Mouse (Mus musculus): ENCODE measurements around the gene Gpd1. TPM values are rescaled to one million over a fixed set of nuclear protein-coding genes. Genes with fewer than 3 reads are reported as not detected.
A peak's percentile ranks its signal among the peaks of the same experiment; 100 is the strongest.

Gene Gpd1
- 1.6 and 2.1 TPM in 2 replicates for polyA plus RNA-seq (2015; fragmentation: Nextera tagmentation; extraction: Ambion mirVana)

DNA sequence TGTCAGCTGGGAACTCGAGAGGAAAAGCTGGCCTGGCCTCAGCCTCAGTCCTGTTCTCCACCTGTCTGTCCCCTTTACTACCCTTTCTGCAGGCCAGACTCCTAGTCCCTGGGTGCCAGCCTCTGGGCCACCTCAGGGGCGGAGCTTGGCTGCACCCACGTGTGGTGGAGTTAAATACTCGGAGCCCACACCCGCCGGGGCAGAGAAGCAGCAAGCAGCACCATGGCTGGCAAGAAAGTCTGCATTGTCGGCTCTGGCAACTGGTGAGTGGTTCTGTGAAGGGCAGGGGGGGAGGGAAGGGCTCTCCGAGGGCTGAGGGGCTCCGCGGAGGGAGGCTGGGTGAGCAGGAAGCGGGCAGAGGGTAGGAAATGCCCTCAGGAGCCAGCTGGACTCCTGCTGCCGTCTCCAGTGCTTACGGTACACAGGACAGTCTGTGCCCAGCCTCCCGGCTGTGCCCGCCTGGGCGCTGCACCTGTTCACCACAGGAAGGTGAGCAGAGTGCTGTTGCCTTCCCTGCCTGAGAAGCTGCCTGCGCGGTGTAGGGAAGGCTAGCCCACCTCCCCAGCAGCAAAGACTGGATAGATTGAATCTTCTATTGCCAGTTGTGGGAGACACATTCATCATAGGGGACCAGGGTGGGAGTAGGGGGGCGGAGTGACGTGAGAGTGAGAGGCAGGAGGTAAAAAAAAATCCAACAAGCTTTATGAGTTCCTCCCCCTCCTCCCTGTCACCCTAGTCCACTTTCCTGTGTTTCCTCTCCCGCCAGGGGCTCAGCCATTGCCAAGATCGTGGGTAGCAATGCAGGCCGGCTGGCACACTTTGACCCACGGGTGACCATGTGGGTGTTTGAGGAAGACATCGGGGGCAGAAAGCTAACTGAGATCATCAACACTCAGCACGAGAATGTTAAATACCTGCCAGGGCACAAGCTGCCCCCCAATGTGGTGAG, at the start of gene Gpd1:
TSS of gene Gpd1 (plus strand) at position 130 of the 949 bp plus-strand sequence.
- 61% methylated on average over 26 of the region's 26 CpGs for WGBS
- H3K36me3 ChIP-seq: peaks cover 70% of the 10 kb centered on the region

DNA sequence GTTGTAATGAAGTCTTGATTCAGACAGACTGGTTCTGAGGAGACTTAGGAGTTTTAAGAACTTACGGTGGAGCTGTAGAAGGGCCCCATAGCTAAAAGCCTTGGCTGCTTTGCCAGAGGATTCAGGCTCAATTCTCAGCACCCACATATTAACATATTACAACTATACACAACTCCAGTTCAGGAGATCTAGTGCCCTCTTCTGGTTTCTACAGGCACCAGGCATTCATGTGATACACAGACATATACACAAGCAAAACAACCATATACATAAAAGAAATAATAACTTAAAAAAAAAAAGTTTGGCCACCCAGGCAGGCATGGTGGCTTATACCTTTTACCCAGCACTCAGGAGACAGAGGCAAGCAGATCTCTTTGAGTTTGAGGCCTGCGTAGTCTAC, 49.8 kb upstream of the Gpd1 start:
- WGBS: 100% methylated on average over 2 of the region's 2 CpGs
- Histone ChIP-seq H3K4me3 (no peak overlapping the region), H3K9me3 (no peaks in the 10 kb centered on the region), H3K36me3 (peaks cover 7% of the 10 kb centered on the region; the same call in 1 of the 2 replicates), H3K27me3 (0 out of 2 replicates have a peak, but pooled peaks cover 5% of the 10 kb centered on the region), H3K4me2 (no peak overlapping the region), H3K9ac (no peak overlapping the region), H3K4me1 (replicated peaks) (peaks cover 70% of the 10 kb centered on the region), H3K27ac (peak overlapping the region; percentile 95; the same call in 1 of the 2 replicates)
- ATAC-seq (ENCODE audit: low FRiP score): no peak

More for the DNA sequence above, at the start of gene Gpd1:
- Histone ChIP-seq H3K27me3 (no peaks in the 10 kb centered on the region), H3K27ac (peak within 1 kb of the TSS; percentile 83), H3K9me3 (no peaks in the 10 kb centered on the region), H3K4me2 (no peak within 1 kb of the TSS), H3K9ac (no peak within 1 kb of the TSS), H3K4me1 (replicated peaks) (peaks cover 49% of the 10 kb centered on the region), H3K4me3 (no peak within 1 kb of the TSS)
- ATAC-seq (ENCODE audit: low FRiP score): no peak

DNA sequence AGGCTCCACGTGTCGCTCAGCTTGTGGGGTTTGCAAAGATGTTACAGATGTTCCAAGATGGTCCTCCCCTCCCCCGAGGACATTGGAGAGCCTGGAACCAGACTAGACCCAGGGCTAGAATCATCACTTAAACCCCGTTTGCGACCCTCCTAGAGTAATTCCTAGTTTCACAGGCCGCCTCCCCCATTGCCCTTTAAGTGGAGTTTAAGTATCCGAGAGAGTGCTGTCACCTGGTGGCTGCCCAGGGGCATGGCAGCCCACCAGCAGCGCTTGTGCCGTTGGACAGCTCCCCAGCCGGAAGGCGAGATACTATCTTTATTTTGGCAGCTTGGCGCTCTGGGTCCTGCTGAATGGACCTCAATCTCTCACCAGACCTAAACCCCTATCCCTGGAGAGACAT, 48.4 kb upstream of the Gpd1 start:
- Histone ChIP-seq H3K9ac (peak overlapping the region; percentile 96; the same call in 1 of the 2 replicates), H3K9me3 (no peaks in the 10 kb centered on the region), H3K4me2 (peak overlapping the region; percentile 68), H3K27me3 (0 out of 2 replicates have a peak, but pooled peaks cover 5% of the 10 kb centered on the region), H3K4me1 (replicated peaks) (peaks cover 79% of the 10 kb centered on the region), H3K27ac (peak overlapping the region; percentile 96), H3K4me3 (peak overlapping the region; percentile 11; the same call in 1 of the 2 replicates), H3K36me3 (peaks cover 11% of the 10 kb centered on the region; the same call in 1 of the 2 replicates)
- WGBS: 3% methylated on average over 12 of the region's 12 CpGs
- no peak for ATAC-seq (ENCODE audit: low FRiP score)

DNA sequence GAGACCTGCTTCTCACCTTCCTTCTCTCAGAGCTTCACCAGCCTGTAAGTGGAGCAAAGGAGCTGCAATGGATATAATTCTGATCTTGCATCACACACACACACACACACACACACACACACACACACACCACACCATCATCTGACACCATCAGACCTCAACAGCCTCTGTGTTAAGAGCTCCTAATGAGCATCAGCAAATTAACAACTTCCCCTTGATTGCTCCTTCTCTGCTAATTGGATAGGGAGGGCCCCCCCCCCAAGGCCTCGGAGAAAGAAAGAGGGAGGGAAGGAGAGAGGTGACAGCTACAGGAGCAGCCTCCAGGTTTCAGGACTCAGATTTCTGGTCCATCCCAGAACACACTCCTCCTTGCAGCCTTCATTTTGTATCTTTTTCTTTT, 47.9 kb upstream of the Gpd1 start:
- peak overlapping the region; percentile 68 for H3K4me2 ChIP-seq
- 0% methylated on average over 1 of the region's 1 CpGs for WGBS
- H3K36me3 ChIP-seq: peaks cover 13% of the 10 kb centered on the region; the same call in 1 of the 2 replicates
- peak overlapping the region; percentile 96 for H3K27ac ChIP-seq
- no peak for ATAC-seq (ENCODE audit: low FRiP score)
- H3K27me3 ChIP-seq: 0 out of 2 replicates have a peak, but pooled peaks cover 5% of the 10 kb centered on the region
- peak overlapping the region; percentile 78 for H3K4me3 ChIP-seq
- H3K9ac ChIP-seq: peak overlapping the region; percentile 96
- H3K9me3 ChIP-seq: no peaks in the 10 kb centered on the region
- peaks cover 79% of the 10 kb centered on the region for H3K4me1 ChIP-seq (replicated peaks)

DNA sequence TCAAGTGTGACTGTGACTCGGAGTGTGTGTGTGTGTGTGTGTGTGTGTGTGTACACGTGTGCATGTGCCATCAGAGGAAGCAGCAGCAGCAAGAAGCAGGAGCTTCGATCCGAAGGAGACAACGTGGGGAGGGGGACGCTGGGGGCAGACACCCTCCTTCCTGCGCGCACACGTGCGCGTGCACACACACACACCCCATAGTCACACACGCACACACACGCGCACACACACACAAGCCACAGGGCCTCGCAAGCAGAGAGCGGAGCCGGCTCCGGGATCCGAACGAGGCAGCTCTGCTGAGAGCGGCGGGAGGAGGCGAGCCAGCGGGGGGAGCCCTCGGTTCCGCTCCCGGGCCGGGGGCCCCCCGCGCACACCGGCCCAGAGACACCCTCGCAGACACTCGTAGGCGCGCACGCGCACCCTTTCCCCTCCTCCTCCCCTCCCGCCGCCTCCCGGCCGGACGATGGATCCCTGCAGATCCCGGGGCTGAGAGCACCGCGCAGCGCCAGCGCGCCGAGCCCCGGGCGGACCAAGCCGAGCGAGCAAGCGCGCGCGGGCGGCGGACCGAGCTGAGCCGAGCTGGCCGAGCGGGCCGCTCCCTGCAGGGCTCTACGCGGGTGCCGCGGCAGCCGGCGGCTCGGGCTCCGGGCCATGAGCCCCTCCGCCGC, 47.0 kb upstream of the Gpd1 start, which contains the start of gene Asic1:
TSS of gene Asic1 (plus strand) at position 215 of the 668 bp plus-strand sequence.
- H3K4me1 ChIP-seq (replicated peaks): peaks cover 79% of the 10 kb centered on the region
- H3K9me3 ChIP-seq: no peaks in the 10 kb centered on the region
- peak within 1 kb of the TSS; percentile 96 for H3K27ac ChIP-seq
- peak within 1 kb of the TSS; percentile 78 for H3K4me3 ChIP-seq
- 0 out of 2 replicates have a peak, but pooled peaks cover 5% of the 10 kb centered on the region for H3K27me3 ChIP-seq
- under 1% methylated on average over 68 of the region's 74 CpGs for WGBS
- peak within 1 kb of the TSS; percentile 68 for H3K4me2 ChIP-seq
- peaks cover 13% of the 10 kb centered on the region; the same call in 1 of the 2 replicates for H3K36me3 ChIP-seq
- peak within 1 kb of the TSS; percentile 96 for H3K9ac ChIP-seq
- peak; percentile 65 for ATAC-seq (ENCODE audit: low FRiP score)

DNA sequence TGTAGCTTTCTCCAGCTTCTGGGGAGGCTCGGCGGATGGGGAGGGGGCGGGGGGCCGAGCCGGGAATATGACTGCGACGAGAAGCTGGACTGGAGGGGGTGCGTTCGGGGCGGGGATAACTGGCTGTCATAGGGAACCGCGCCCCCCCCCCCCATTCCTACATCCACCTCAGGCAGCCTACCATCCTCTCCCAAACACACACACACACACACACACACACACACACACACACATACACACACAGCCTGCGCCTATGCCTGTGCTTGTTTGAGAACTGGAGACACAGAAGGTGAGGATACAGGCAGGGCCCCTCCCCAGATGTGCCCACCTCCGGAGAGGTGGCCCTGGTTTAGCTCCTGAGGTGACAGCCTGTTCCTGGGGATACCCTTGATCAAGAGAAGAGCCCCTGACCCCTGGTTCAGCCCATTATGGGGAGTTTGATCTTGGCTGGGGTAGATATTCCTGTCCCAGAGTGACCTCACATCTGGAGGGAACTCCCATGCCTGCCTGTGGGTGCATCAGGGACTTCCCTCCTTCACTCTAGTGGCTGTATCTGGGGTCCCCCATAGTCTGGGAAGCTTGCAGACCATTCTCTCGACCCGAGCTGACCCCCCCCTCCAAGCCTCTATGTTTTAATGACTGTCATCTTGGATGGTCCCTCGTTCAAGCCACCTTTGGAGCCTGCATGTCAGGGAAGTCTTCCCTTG, 46.2 kb upstream of the Gpd1 start:
- H3K4me1 ChIP-seq (replicated peaks): peaks cover 79% of the 10 kb centered on the region
- 24% methylated on average over 5 of the region's 17 CpGs for WGBS
- H3K4me2 ChIP-seq: peak overlapping the region; percentile 68
- H3K4me3 ChIP-seq: peak overlapping the region; percentile 78
- H3K9ac ChIP-seq: peak overlapping the region; percentile 96
- peaks cover 13% of the 10 kb centered on the region; the same call in 1 of the 2 replicates for H3K36me3 ChIP-seq
- 0 out of 2 replicates have a peak, but pooled peaks cover 5% of the 10 kb centered on the region for H3K27me3 ChIP-seq
- no peaks in the 10 kb centered on the region for H3K9me3 ChIP-seq
- ATAC-seq (ENCODE audit: low FRiP score): peak; percentile 37
- H3K27ac ChIP-seq: peak overlapping the region; percentile 96

DNA sequence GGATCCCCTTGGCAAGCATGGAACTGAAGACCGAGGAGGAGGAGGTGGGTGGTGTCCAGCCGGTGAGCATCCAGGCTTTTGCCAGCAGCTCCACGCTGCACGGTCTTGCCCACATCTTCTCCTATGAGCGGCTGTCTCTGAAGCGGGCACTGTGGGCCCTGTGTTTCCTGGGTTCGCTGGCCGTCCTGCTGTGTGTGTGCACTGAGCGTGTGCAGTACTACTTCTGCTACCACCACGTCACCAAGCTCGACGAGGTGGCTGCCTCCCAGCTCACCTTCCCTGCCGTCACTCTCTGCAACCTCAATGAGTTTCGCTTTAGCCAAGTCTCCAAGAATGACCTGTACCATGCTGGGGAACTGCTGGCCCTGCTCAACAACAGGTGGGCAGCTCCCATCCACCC, 45.5 kb upstream of the Gpd1 start:
- H3K9ac ChIP-seq: peak overlapping the region; percentile 96
- peak overlapping the region; percentile 78 for H3K4me3 ChIP-seq
- H3K27ac ChIP-seq: peak overlapping the region; percentile 96
- H3K9me3 ChIP-seq: no peaks in the 10 kb centered on the region
- H3K4me1 ChIP-seq (replicated peaks): peaks cover 79% of the 10 kb centered on the region
- no peak for ATAC-seq (ENCODE audit: low FRiP score)
- 70% methylated on average over 14 of the region's 14 CpGs for WGBS
- peak overlapping the region; percentile 68 for H3K4me2 ChIP-seq
- peaks cover 13% of the 10 kb centered on the region; the same call in 1 of the 2 replicates for H3K36me3 ChIP-seq
- H3K27me3 ChIP-seq: 0 out of 2 replicates have a peak, but pooled peaks cover 5% of the 10 kb centered on the region

DNA sequence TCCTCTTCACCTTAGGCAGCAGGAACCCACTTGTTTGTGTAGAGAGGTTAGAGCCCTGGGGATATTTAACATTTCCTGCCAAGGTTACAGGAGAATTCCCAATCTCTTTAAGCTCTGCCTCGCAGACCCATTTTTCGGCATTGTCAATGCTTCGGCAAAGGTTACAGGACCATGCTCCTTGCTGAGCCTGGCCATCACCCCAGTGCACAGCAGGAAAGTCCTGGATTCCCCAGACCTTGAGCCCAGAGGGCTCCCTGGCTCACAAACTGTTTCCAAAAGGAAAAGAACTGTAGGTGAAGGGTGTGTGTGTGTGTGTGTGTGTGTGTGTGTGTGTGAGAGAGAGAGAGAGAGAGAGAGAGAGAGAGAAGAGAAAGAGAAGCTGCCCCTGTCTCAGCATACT, 42.4 kb upstream of the Gpd1 start:
- H3K4me2 ChIP-seq: peak overlapping the region; percentile 68
- WGBS: 79% methylated on average over 3 of the region's 3 CpGs
- peak overlapping the region; percentile 35; the same call in 1 of the 2 replicates for H3K27ac ChIP-seq
- no peaks in the 10 kb centered on the region for H3K9me3 ChIP-seq
- peak overlapping the region; percentile 35 for H3K9ac ChIP-seq
- H3K36me3 ChIP-seq: peaks cover 13% of the 10 kb centered on the region; the same call in 1 of the 2 replicates
- H3K4me1 ChIP-seq (replicated peaks): peaks cover 89% of the 10 kb centered on the region
- H3K4me3 ChIP-seq: peak overlapping the region; percentile 26
- 0 out of 2 replicates have a peak, but pooled peaks cover 5% of the 10 kb centered on the region for H3K27me3 ChIP-seq
- no peak for ATAC-seq (ENCODE audit: low FRiP score)

DNA sequence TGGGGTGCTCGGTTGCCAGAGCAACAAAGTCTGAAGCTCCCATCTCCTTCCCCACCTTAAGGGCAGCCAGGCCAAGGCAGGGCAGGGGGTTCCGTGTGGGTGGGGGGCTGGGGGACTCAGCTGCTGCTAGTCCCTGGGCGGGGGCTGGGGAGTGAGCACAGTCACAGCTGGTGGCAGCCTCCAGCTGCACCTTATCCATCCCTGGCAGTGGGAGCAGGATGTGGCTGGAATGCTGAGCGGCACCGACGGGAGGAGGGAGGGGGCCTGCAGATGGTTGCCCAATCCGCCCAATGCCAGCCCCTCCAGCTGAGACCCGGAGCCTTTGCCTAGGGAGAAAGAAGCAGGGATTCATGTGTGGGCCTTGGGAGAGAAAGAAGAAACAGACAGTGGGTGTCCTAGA, 40.2 kb upstream of the Gpd1 start:
- Histone ChIP-seq H3K9ac (peak overlapping the region; percentile 68), H3K36me3 (peaks cover 20% of the 10 kb centered on the region), H3K27me3 (0 out of 2 replicates have a peak, but pooled peaks cover under 1% of the 10 kb centered on the region), H3K27ac (peak overlapping the region; percentile 88), H3K4me2 (peak overlapping the region; percentile 68), H3K9me3 (no peaks in the 10 kb centered on the region), H3K4me3 (peak overlapping the region; percentile 21), H3K4me1 (replicated peaks) (peaks cover 74% of the 10 kb centered on the region)
- 16% methylated on average over 8 of the region's 8 CpGs for WGBS
- ATAC-seq (ENCODE audit: low FRiP score): peak; percentile 58; the same call in 1 of the 2 replicates

DNA sequence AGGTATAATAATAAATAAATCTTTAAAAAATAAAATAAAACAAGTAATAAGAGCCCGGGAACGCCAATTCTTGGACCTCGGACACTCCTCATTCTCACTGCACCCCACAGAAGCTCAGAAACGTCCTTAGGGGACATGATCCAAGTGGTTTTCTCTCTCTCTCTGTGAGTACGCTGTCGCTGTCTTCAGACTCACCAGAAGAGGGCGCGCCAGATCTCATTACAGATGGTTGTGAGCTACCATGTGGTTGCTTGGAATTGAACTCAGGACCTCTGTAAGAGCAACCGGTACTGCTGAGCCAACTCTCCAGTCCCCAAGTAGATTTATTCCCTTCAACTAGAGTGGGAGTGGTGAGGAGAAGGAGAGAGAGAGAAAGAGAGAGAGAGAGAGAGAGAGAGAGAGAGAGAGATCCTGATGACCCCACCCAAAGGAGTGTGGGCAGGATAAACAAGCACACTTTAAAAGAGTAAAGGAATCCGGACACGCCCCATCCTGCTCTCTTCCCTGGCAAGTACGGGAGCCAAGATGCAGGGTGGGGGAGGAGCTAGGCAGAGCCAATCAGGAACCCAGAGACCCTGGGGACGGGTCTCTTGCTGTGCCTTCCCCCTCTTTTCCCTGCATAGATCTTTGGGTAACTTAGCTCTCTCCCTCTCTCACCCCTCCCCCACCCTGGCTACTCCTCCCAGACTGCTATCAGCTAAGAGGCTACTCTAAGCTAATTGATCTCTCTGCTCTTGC, 39.1 kb upstream of the Gpd1 start:
- Histone ChIP-seq H3K36me3 (peaks cover 22% of the 10 kb centered on the region), H3K9me3 (no peaks in the 10 kb centered on the region), H3K4me3 (no peak overlapping the region), H3K9ac (no peak overlapping the region), H3K4me1 (replicated peaks) (peaks cover 63% of the 10 kb centered on the region), H3K27ac (no peak overlapping the region), H3K4me2 (0 out of 2 replicates have a peak overlapping the region, but pooled peaks have one; percentile 13), H3K27me3 (no peaks in the 10 kb centered on the region)
- ATAC-seq (ENCODE audit: low FRiP score): peak; percentile 35; the same call in 1 of the 2 replicates
- 19% methylated on average over 13 of the region's 13 CpGs for WGBS
